Mouse (Mus musculus): Measurements from ENCODE around the gene Arhgap22.

Gene Arhgap22

GRCm38 (mm10) chr14:33374089-33374488 is 160.3 kb downstream of the Arhgap22 start:
- DNase-seq, result no peak

DNA sequence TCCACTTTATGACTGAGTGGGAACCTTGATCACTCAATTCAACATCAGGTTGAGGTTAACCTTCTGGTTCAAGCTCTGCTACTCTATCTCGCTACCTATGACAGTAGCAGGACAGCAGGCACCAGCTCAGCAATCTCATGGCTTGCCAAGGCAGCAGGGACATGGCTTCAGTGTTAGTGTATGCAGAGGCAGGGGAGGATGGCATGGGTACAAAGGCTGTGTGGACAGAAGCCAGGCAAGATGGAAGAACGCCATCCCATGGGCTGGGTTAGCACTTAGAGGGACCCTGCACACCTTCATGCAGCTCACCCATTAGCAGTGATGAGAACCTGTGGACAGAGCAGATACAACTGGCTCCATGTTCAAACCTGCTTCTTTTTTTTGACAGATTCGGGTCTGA is 163.4 kb downstream of the Arhgap22 start:
- DNase-seq, result no peak

DNA sequence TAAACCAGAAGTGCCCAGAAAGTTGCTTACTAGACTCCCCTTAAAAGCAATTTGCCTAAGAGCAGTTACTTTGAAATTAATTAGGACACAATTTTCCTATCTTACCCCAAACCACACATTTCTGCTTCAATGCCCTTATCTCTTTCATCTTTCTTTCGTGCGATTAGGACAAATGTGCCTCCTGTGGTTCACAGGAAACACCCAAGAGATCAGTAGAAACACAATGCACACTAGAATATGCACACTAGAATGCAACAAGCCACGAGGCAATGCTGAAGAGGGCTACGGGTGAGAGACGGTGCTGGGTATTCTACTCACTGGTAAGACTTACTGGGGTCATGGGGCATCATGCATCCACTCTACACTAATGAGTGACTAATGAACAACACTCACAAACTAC is 164.9 kb downstream of the Arhgap22 start:
- DNase-seq, result no peak

- DNase-seq, result no peak
These were observed 167.1 kb downstream of the Arhgap22 start for GRCm38 (mm10) chr14:33380830-33381457.

DNA sequence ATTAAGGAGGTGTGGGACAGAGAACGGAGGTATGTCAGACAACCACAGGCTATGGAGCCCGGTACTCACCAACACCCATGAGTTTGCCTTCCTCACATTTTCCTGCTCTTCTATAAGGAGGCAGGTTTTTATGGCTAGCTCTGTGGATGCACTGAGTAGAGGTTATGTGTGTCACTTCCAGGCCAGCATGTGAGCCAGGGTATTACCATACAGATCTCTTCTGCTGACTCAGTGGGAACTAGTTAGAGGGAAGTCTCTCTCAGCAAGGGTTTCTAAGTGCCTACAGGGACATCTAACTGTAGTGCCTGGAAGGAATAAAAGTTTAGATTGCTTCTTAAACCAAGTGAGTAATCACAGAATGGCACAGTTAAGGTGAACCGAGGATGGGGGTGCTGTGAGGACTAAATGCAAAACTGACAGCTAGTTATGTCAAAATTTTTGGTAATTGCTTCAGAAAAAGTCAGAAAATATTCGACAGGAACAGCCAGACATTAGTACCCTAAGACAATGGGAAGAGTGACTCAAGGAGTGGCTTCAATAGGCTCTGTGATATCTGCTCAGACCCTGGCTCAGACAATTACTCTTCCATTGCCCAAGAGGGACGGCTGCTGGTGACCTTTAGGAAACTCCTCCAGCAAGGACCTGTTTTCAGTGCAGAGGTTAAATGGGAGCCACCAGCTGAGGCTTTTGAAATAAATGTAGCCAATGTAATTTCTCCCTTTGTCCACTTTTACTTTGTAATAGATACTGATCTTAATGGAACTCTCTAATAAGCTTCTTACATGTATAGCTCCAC is 184.4 kb downstream of the Arhgap22 start:
- DNase-seq, result no peak

DNA sequence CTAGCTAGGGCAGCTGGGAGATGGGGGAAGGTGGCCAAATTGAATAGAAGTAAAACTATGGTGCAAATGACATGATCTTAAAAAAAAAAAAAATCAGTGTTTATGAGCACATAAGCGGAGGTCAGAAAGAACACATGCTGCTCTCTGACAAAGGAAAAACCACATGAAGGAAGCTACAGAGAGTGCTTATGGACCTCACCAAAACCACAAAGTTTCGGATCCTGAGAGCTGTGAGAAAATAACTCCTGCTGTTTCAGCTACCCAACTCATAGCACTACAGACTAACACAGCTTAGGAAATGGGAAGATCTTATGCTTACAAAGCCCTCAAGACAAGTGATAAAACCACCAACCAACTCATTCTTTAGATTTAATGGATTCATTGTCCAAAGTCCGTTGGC is 186.2 kb downstream of the Arhgap22 start:
- DNase-seq, result no peak

DNA sequence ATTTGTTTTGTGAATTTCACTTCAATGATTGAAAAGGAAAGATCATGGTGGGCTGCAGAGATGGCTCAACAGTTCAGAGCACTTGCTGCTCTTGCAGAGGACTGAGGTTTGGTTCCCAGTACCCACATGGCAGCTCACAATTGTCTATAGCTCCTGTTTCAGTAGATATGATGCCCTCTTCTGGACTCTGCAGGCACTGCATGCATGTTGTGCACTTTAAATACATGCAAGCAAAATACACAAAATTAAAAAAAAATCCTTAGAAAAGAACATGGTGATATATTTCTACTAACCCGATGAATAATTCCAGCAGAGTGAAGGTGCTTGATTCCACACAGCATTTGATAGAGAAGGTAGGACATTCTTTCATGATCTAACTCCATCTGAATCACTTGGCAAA is 188.5 kb downstream of the Arhgap22 start:
- DNase-seq, result peak; percentile 6

GRCm38 (mm10) chr14:33415746-33416145 is 201.9 kb downstream of the Arhgap22 start:
- DNase-seq, result no peak

DNA sequence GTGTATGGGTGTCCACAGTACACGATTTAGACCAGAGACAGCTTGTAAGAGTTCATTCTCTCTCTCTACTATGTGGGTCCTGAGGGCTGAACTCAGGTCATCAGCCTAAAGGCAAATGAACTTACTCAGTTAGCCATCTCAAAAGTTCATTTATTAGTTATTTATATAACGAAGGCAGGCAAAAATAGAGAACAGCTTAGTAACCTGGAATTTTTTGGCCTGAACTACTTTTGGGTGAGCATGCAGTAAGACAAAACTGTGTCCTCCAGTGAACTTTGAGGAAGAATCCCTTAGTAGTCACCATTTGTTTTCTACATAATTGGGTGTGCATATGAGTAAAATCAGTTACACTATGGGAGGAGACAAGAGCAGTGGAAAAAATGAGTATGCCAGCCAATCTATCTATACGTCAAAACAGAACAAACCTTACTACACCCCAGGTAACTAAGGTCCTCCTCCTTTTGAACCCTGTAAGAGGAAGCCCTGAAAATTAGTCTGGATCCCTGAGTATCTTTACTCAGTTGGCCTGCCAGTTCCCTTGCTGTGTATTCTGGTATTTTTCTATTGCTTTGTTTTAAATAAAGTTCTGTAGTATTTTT is 204.6 kb downstream of the Arhgap22 start:
- no peak for DNase-seq
